Mouse (Mus musculus) thymus, adult 2 months (tissue): Measurements from ENCODE around the gene Gpr182. TPM values are rescaled to one million over a fixed set of nuclear protein-coding genes. Genes with fewer than 3 reads are reported as not detected.

Experiments used
- DNase-seq: peaks from one replicate; pipeline ENCODE4 v3.0.0; 2021
- H3K27ac ChIP-seq: fragments of 200-500 bp; 2 replicates; pipeline ENCODE4 v1.5.1; 2012; ENCODE audit warnings: low read length, control low read depth; ENCODE audit not compliant: control insufficient read depth, insufficient read depth
- H3K27me3 ChIP-seq: fragments of 200-500 bp; 2 replicates; pipeline ENCODE4 v1.6.1; 2012; ENCODE audit warnings: mild to moderate bottlenecking, low read length, moderate library complexity, mixed read lengths; ENCODE audit not compliant: control insufficient read depth, insufficient read depth
- H3K36me3 ChIP-seq: fragments of 200-500 bp; 2 replicates; pipeline ENCODE4 v1.6.1; 2012; ENCODE audit warnings: mild to moderate bottlenecking, low read length, moderate library complexity; ENCODE audit not compliant: control insufficient read depth, insufficient read depth
- H3K4me1 ChIP-seq: fragments of 200-500 bp; replicated peaks from 2 replicates; pipeline ENCODE4 v1.6.1; 2012; ENCODE audit warnings: low read length; ENCODE audit not compliant: control insufficient read depth, insufficient read depth
- H3K4me3 ChIP-seq: fragments of 200-500 bp; 2 replicates; pipeline ENCODE4 v1.5.1; 2012; ENCODE audit warnings: mild to moderate bottlenecking, low read length, control low read depth, moderate library complexity; ENCODE audit not compliant: control insufficient read depth, insufficient read depth
- CTCF ChIP-seq: fragments of 200-500 bp; IDR thresholded peaks from 2 replicates; pipeline ENCODE4 v1.5.1; 2012; ENCODE audit warnings: mild to moderate bottlenecking, control low read depth, low read length, moderate library complexity, borderline replicate concordance; ENCODE audit not compliant: control insufficient read depth, poor library complexity, insufficient read depth; ENCODE audit errors: extremely low read depth
- POLR2A ChIP-seq: fragments of 200-500 bp; IDR thresholded peaks from 2 replicates; pipeline ENCODE4 v1.6.1; 2012; ENCODE audit warnings: mild to moderate bottlenecking, low read length, control low read depth, moderate library complexity; ENCODE audit not compliant: control insufficient read depth, poor library complexity, insufficient read depth; ENCODE audit errors: extremely low read depth
- WGBS: fragments of 180-500 bp; shearing (Covaris S2); methylation state at CpG from one replicate; pipeline ENCODE4 v1.1.7; 2018; 5-methylcytosine and 5-hydroxymethylcytosine counted together
- polyA plus RNA-seq: library from polyadenylated mRNA; depleted of rRNA; stranded (reverse); fragments of >200 nt; gene quantifications from 2 replicates; pipeline ENCODE4 v1.2.3, GENCODE M21; 2012

The Gpr182 gene
- polyA plus RNA-seq, 1 experiment, result 2.3 TPM

- no peaks in the 10 kb centered on the region for H3K4me1 ChIP-seq
- no peak for DNase-seq
- H3K27me3 ChIP-seq, result no peaks in the 10 kb centered on the region
- no peak overlapping the region for H3K27ac ChIP-seq
- WGBS, result 89% methylated on average over 13 of the region's 13 CpGs
- no peaks in the 10 kb centered on the region for H3K36me3 ChIP-seq
- no peak overlapping the region for H3K4me3 ChIP-seq
- no peak for TF ChIP-seq POLR2A
- no peak for TF ChIP-seq CTCF
Observed at GRCm38 (mm10) chr10:127710331-127710730, 41.2 kb downstream of the Gpr182 start.

- DNase-seq, result no peak
- no peaks in the 10 kb centered on the region for H3K36me3 ChIP-seq
- H3K27me3 ChIP-seq, result no peaks in the 10 kb centered on the region
- no peak overlapping the region for H3K27ac ChIP-seq
- H3K4me3 ChIP-seq, result no peak overlapping the region
- WGBS, result 85% methylated on average over 3 of the region's 3 CpGs
- TF ChIP-seq POLR2A (no peak), CTCF (no peak)
- H3K4me1 ChIP-seq, result no peaks in the 10 kb centered on the region
Observed at GRCm38 (mm10) chr10:127708850-127709370, 42.6 kb downstream of the Gpr182 start.

- Histone ChIP-seq H3K4me3 (no peak overlapping the region), H3K36me3 (no peaks in the 10 kb centered on the region), H3K27me3 (no peaks in the 10 kb centered on the region), H3K27ac (no peak overlapping the region), H3K4me1 (no peaks in the 10 kb centered on the region)
- TF ChIP-seq POLR2A, result no peak
- no peak for TF ChIP-seq CTCF
- WGBS, result 90% methylated on average over 7 of the region's 7 CpGs
- DNase-seq, result no peak
Observed at GRCm38 (mm10) chr10:127707721-127708120, 43.8 kb downstream of the Gpr182 start.

- no peak for DNase-seq
Observed at GRCm38 (mm10) chr10:127705783-127706182, 45.7 kb downstream of the Gpr182 start.

GRCm38 (mm10) chr10:127704766-127705220 lies 46.7 kb downstream of the Gpr182 start, which contains the start of gene Myo1a:
Gene Myo1a (plus strand): TSS chr10:127705170.
- TF ChIP-seq CTCF, result no peak
- no peak for TF ChIP-seq POLR2A
- DNase-seq, result no peak
- 71% methylated on average over 2 of the region's 2 CpGs for WGBS
- Histone ChIP-seq H3K36me3 (no peaks in the 10 kb centered on the region), H3K4me1 (no peaks in the 10 kb centered on the region), H3K27ac (no peak within 1 kb of the TSS), H3K4me3 (no peak within 1 kb of the TSS), H3K27me3 (no peaks in the 10 kb centered on the region)

More at GRCm38 (mm10) chr10:127705783-127706182, 45.7 kb downstream of the Gpr182 start:
- no peak for TF ChIP-seq POLR2A
- no peak for TF ChIP-seq CTCF
- 71% methylated on average over 4 of the region's 4 CpGs for WGBS
- no peaks in the 10 kb centered on the region for H3K27me3 ChIP-seq
- H3K4me1 ChIP-seq, result no peaks in the 10 kb centered on the region
- no peak overlapping the region for H3K4me3 ChIP-seq
- H3K27ac ChIP-seq, result no peak overlapping the region
- H3K36me3 ChIP-seq, result no peaks in the 10 kb centered on the region

- Histone ChIP-seq H3K36me3 (0 out of 2 replicates have a peak, but pooled peaks cover under 1% of the 10 kb centered on the region), H3K4me1 (no peaks in the 10 kb centered on the region), H3K27ac (no peak overlapping the region), H3K27me3 (no peaks in the 10 kb centered on the region), H3K4me3 (no peak overlapping the region)
- TF ChIP-seq POLR2A (no peak), CTCF (no peak)
- DNase-seq, result no peak
- WGBS, result 71% methylated on average over 2 of the region's 2 CpGs
Observed at GRCm38 (mm10) chr10:127704293-127704692, 47.2 kb downstream of the Gpr182 start.
